Mouse (Mus musculus) erythroid progenitor cell, adult 5-6 weeks (primary cell): ENCODE data around the gene Galnt14. TPM values are rescaled to one million over a fixed set of nuclear protein-coding genes. Genes with fewer than 3 reads are reported as not detected.

Experiments used
- ATAC-seq: replicated peaks from 2 replicates; pipeline ENCODE4 v1.8.0; 2016; ENCODE audit warnings: moderate number of reproducible peaks, mild to moderate bottlenecking, moderate TSS enrichment, inconsistent platforms; ENCODE audit not compliant: poor library complexity, low FRiP score, severe bottlenecking
- total RNA-seq, 2 experiments: library from RNA; stranded (forward) in 1 of 2; stranded (reverse) in 1 of 2; fragments of 150-400 nt in 1 of 2; fragments of 186-747, 209-891 nt in 1 of 2; gene quantifications; 2 replicates each; pipeline versions ENCODE4 v1.2.3 to v1.2.4; 2015 to 2017; ENCODE audit warnings: low replicate concordance in 2 of 2

The Galnt14 gene
- total RNA-seq, 2 experiments from 2014 or later = not detected

GRCm38 (mm10) chr17:73574186-73574585 lies 136.1 kb downstream of the Galnt14 start:
- ATAC-seq = no peak

- no peak for ATAC-seq
Measured at GRCm38 (mm10) chr17:73572881-73573280, 137.4 kb downstream of the Galnt14 start.

DNA sequence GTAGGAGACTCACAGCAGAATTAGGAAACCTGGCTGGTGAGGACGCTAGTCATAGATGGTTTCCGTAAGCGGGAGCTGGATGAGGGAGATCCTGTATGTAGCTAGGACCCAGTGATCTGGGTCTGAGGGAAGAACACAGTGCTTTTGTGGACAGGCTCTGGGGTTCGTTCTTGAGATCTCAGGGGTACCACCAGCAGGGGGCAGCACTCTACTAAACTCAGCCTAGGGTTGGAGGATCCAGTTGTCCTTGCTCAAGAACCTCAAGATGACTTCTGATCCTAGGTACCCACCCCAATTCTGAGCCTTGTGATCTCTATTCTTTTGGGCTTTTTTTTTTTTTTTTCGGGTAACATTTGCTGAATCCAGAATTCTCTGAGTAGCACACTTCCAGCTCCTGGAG lies 137.8 kb downstream of the Galnt14 start:
- no peak for ATAC-seq

DNA sequence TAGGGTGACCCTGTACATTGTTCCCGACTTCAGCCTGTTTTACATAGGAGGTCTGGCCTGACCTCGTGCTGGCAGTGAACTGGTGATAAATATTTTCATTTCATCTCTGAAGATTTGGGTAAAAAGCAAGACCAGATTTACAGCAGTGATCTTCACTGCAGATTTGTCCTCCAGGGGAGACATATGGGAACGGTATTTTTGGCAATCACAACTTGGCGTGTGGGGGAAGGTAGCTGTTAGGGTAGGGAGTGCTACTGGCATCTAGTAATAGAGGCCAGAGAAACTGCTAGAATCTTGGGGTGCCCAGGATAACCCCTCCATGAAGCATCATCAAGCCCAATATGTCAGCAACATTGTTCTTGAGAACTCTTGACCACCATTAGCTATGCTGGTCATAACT lies 138.3 kb downstream of the Galnt14 start:
- ATAC-seq = no peak

GRCm38 (mm10) chr17:73568204-73568603 lies 142.0 kb downstream of the Galnt14 start:
- ATAC-seq = no peak

DNA sequence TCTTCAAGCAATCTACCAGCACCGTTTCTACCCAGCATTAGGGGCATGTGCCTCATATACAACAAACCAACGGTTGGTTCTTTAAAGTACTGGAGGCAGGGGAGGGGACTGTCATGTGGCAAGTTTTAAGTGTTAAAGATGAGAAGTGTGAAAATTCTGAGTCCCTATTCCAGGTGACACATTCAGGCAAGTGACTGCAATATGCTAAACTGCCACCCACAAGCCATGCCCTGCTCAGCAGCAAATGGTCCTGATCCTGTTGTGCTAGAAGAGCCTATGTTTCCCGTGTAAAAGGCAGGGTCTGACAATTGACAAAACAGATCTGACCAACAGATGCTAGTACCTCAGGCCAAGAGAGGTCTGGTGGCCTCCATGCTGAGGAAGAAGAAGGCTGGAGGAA lies 149.1 kb downstream of the Galnt14 start:
- ATAC-seq = no peak

DNA sequence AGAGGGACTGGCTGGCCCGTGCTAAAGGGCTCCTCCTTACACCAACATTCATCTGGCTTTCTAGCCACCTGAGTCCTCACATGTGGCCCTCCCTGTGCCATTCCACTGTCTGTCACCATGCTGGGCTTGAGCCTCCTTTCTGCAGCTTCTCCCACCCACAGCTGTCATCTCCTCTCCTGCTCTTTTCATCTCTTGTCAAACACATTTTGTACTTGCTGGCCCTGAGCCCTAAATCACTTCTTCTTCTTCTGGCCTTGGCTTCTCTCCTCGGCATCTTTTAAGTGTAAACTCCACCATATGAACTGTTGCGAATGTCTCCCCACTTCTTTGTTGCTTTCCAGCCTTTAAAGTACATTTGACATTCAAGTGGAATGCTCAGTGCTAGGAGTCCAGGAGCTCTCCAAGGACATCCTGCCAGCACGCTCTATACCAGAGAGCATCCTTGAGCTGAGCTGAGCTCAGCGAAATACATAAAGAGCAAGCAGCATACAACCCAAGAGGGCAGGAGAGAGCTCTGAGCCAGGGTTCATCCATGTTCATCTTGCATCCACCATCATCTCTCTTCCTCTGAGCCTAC lies 150.0 kb downstream of the Galnt14 start:
- no peak for ATAC-seq

- no peak for ATAC-seq
Measured at GRCm38 (mm10) chr17:73559498-73559897, 150.8 kb downstream of the Galnt14 start.

DNA sequence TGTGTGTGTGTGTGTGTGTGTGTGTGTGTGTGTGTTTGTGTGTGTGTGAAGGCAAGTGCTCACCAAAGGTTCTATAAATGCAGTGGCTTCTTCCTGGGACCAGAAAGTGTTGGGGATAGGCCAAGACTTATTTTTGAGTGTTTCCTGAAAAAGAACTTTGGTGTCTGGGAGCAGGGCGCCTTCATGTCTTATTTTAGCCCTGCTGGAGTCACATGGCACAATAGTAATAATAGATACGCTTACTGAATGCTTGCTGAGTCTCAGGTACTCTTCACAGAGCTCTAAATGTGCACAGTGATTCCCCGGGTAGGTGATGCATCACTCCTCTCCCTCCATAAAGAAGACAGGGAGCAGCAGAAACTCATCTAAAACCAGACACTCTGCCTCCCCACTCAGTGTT lies 153.2 kb downstream of the Galnt14 start:
- no peak for ATAC-seq

DNA sequence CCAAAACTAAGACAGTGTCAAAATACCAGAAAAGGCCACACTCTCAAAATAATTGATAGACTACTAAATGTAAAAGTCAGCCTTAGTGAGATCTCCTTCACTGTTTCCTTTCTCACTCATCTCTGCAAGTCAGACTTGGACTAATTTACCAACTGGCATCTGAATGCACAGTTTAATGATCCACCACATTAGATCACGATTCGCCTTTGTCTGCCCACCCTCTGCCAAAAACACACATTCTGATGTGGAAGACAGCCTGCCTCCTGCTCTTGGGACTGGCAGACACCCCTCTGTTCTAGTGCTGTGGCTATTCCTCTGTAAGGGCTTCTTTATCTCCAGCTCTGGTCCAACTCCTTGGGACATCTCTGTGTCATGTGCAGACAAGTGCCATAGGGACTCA lies 153.8 kb downstream of the Galnt14 start:
- ATAC-seq = no peak

- no peak for ATAC-seq
Measured at GRCm38 (mm10) chr17:73554668-73555067, 155.6 kb downstream of the Galnt14 start.

- ATAC-seq = no peak
Measured at GRCm38 (mm10) chr17:73548783-73549566, 161.3 kb downstream of the Galnt14 start.

GRCm38 (mm10) chr17:73548119-73548518 lies 162.1 kb downstream of the Galnt14 start:
- ATAC-seq = no peak

GRCm38 (mm10) chr17:73547483-73547882 lies 162.8 kb downstream of the Galnt14 start:
- ATAC-seq = no peak

- ATAC-seq = no peak
Measured at GRCm38 (mm10) chr17:73541911-73542310, 168.3 kb downstream of the Galnt14 start.

DNA sequence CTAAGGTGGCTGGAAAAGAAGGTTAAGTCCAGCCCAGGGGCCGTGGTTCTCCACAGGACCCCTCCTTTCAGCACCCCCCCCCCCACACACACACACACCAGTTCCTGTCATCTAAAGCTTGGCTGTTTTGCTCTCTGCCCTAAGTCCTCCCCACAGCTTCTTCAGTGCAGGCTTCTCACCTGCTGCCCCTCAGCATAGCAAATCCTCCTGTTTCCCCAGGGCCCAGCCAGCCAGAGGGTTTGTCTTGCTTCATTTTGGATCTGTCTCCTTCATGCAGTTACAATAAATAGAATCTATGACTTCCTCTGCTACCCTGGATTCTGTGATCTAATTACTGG lies 169.1 kb downstream of the Galnt14 start:
- ATAC-seq = no peak

GRCm38 (mm10) chr17:73540409-73541232 lies 169.6 kb downstream of the Galnt14 start:
- no peak for ATAC-seq

GRCm38 (mm10) chr17:73531896-73532295 lies 178.4 kb downstream of the Galnt14 start:
- ATAC-seq = no peak

- no peak for ATAC-seq
Measured at GRCm38 (mm10) chr17:73522169-73522568, 188.1 kb downstream of the Galnt14 start.

DNA sequence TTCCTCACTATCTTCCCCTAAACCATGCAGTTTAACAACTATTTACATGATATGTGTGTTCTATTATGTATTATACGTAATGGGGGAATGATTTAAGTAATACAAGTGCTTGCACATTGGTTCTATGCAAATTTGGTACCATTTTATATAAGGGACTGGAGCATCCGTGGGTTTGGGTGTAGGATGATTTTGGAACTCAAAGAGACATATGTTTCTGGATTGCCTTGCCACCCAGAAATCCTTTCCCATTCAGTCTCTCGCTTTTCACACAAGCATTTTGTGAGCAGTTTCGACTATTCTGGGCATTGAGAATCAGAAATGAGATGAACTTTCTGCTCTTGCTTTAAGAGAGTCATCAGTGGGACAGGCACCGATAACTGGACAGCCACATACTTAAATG lies 190.9 kb downstream of the Galnt14 start:
- no peak for ATAC-seq

DNA sequence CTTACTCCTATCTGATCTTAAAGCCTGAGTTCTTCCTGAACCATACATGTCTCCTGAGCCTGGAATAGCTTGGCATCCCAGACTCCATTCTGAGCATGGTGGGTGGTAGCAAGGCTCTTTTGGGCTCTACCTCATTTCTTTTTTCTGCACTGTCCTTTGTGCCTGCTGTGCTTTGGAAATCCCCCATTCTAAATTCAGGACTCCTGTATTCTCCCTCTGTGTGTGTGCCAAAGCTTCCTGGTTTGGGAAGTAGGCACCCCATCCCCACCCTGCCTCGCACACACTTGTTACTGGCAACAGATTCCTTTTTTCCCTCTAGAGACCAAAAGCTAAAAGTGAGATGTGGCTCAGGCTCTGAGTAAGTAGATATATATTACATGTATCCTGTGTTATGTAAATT lies 191.9 kb downstream of the Galnt14 start:
- no peak for ATAC-seq
